Mouse (Mus musculus) adrenal gland, postnatal 4 days (tissue): ENCODE measurements around the gene Cd276. TPM values are rescaled to one million over a fixed set of nuclear protein-coding genes. Genes with fewer than 3 reads are reported as not detected.
"Not testable (repeated sequence)": the region's sequence is repeated elsewhere in the genome, so short reads cannot be mapped to it uniquely, and the experiment has no call there.

ENCODE experiments used
- DNase-seq, 2 experiments: peaks; one replicate each; pipeline ENCODE4 v3.0.0; 2021 to 2022; ENCODE audit warnings: low spot score in 2 of 2, mixed read lengths in 2 of 2
- long read RNA-seq, 2 experiments: library from polyadenylated mRNA; stranded (forward); transcript quantifications; one replicate each; pipeline ENCODE4 v2.0.0; 2021
- total RNA-seq, 2 experiments: library from RNA; stranded (reverse); gene quantifications; 2 replicates each; pipeline ENCODE4 v1.2.3; 2021

Cd276 gene
- 10 to 100 TPM; 35.3 to 37.2 TPM for total RNA-seq
- long read RNA-seq, experiment 1, partial matches to known transcripts = 0 of 16 reads
- long read RNA-seq, experiment 1, other reads (novel, unspliced or antisense) = 11 of 16 reads
- long read RNA-seq, experiment 2, transcript Cd276-202 (8 exons, 3,603 nt) = major isoform, 21 of 44 reads
- long read RNA-seq, experiment 2, partial matches to known transcripts = 3 of 44 reads
- long read RNA-seq, experiment 2, other reads (novel, unspliced or antisense) = 20 of 44 reads

GRCm38 (mm10) chr9:58554908-58555684 is at the start of gene Cd276:
Cd276 (minus strand) TSS chr9:58555437.
- peak in 1 of 2 experiments; percentile 37 for DNase-seq

- DNase-seq = no peak
Observed at GRCm38 (mm10) chr9:58595313-58595712, 40.1 kb upstream of the Cd276 start.

- no peak for DNase-seq
Observed at GRCm38 (mm10) chr9:58588657-58589056, 33.4 kb upstream of the Cd276 start.

GRCm38 (mm10) chr9:58584323-58584722 is 29.1 kb upstream of the Cd276 start:
- DNase-seq = no peak

- no peak for DNase-seq
Observed at GRCm38 (mm10) chr9:58583267-58583641, 28.0 kb upstream of the Cd276 start.

- no peak for DNase-seq
Observed at GRCm38 (mm10) chr9:58582581-58583266, 27.5 kb upstream of the Cd276 start.

GRCm38 (mm10) chr9:58581958-58582540 is 26.8 kb upstream of the Cd276 start, which contains the start of gene Nptn:
Nptn (plus strand) TSS chr9:58582240.
- DNase-seq = peak; percentile 88 to 97

- no peak for DNase-seq
Observed at GRCm38 (mm10) chr9:58581283-58581930, 26.2 kb upstream of the Cd276 start.

GRCm38 (mm10) chr9:58580453-58581195 is 25.4 kb upstream of the Cd276 start:
- not testable (repeated sequence) for DNase-seq

- peak; percentile 57 to 82 for DNase-seq
Observed at GRCm38 (mm10) chr9:58578669-58579068, 23.4 kb upstream of the Cd276 start.

GRCm38 (mm10) chr9:58571001-58571400 is 15.8 kb upstream of the Cd276 start:
- no peak for DNase-seq

- no peak for DNase-seq
Observed at GRCm38 (mm10) chr9:58567682-58568081, 12.4 kb upstream of the Cd276 start.

- DNase-seq = not testable (repeated sequence)
Observed at GRCm38 (mm10) chr9:58565945-58566344, 10.7 kb upstream of the Cd276 start.

- no peak for DNase-seq
Observed at GRCm38 (mm10) chr9:58560211-58560610, 5.0 kb upstream of the Cd276 start.

- no peak for DNase-seq
Observed at GRCm38 (mm10) chr9:58557457-58558455, 2.5 kb upstream of the Cd276 start.

- no peak for DNase-seq
Observed at GRCm38 (mm10) chr9:58556627-58557026, 1.4 kb upstream of the Cd276 start.

GRCm38 (mm10) chr9:58555685-58556414 is 613 bp upstream of the Cd276 start:
- DNase-seq = no peak
